Mouse (Mus musculus): ENCODE results near the gene Fam129a. TPM values are rescaled to one million over a fixed set of nuclear protein-coding genes. Genes with fewer than 3 reads are reported as not detected.

The Fam129a gene
- polyA plus RNA-seq (2012; rRNA removed), result 0.66 and 1.1 TPM in 2 replicates

DNA sequence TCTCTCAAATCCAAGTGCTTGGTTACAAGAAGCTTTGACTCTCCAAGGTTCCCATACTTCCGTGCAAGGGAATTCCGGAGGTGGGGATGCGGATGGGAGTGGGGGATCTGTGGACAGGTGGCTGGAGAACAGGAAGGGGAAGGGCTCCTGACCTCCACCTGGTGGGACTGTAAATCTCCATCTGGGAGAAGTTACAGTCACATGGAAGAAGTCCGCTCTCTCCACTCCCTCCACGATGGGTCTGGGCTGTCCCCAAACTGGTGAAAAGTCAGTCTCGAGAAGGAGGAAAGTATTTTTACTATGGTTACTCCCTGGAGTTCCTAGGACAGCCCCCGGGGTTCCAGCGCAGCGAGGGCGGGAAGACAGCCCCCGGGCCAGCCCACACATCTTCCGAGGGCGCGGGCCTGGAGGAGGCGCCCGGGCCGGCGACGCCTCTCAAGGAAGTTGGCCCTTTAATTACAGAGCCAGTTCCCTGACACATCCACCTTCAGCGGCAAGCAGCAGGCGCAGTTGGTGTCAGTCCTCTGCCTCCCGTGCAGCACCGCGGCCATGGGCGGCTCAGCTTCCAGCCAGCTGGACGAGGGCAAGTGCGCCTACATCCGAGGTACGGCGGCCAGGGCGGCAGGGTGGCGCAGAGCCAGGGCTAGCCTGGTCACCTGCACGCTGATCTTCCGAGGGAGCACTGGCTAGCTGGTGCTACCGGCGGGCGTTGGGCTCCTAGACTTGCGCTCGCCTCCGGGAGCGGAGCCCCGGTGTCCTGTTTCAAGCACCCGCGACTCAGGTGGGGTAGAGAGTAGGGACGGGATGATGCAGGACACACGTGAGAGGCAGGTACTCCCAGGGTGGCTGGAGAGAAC, at the start of gene Fam129a:
Fam129a (plus strand) TSS at position 206 of the 857 bp plus-strand sequence.

DNA sequence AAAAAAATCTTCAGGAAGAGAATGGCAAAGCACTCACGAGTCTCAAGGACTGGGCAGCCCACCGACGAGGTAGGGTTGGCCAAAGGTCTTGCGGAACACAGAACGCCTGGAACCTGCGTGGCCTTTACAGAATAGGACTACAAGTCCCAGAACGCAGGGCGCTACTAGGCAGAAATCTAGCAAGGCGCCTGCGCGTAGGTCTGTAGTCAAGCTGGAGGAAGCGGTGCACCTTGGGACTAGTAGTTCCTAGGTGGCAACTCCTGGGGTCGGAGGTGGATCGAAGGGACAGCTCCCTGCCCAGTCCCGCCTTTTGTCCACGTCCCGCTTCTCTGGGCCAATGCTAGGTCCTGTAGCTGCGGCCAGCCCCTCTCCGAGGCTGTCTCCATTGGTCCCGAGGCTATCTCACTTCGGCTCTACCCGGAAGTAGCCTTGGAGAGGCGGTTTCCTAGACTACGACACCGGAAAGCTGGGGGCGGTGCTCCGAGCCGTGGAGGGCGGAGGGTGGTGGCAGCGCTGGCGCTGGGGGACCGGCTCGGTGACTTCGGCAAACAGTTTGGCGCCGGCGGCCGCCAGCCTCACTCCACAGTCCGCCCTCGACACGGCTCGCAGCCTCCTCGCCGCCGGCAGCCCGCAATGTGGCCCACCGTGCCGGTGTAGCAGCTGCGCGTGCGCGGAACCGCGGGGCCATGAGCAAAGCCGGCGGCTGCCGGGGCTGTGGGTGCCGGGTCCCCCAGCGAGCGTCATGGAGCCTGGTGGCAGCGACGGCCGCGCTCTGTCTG, 184.1 kb downstream of the Fam129a start, which contains the start of gene Edem3:
Edem3 (plus strand) TSS at position 491 of the 779 bp plus-strand sequence.

Other genes with a start within 250 kb of the Fam129a start
- 303 and 311 TPM in 2 replicates for gene Ivns1abp, start 226.7 kb upstream of the Fam129a start, polyA plus RNA-seq (2012; rRNA removed)
- 21.7 and 29.8 TPM in 2 replicates for gene Swt1, start 142.7 kb upstream of the Fam129a start, polyA plus RNA-seq (2012; rRNA removed)
- 35.5 and 35.6 TPM in 2 replicates for gene Trmt1l, start 142.6 kb upstream of the Fam129a start, polyA plus RNA-seq (2012; rRNA removed)
- gene Rnf2, start 70.2 kb upstream of the Fam129a start, polyA plus RNA-seq (2012; rRNA removed), result 101 and 136 TPM in 2 replicates
- gene Edem3, start 184.2 kb downstream of the Fam129a start, polyA plus RNA-seq (2012; rRNA removed), result 14.0 and 17.7 TPM in 2 replicates

Measured in central nervous system, embryonic 11.5 days (tissue).